Mouse (Mus musculus): ENCODE data around the gene Smoc1.

Gene Smoc1

GRCm38 (mm10) chr12:81026277-81026994 is at the start of gene Smoc1:
TSS of gene Smoc1 (plus strand) at chr12:81026808.
- DNase-seq = peak; percentile 2 to 59

GRCm38 (mm10) chr12:80982326-80982725 is 44.3 kb upstream of the Smoc1 start:
- peak; percentile 46 to 83 for DNase-seq

- DNase-seq = no peak
These were observed 42.9 kb upstream of the Smoc1 start for GRCm38 (mm10) chr12:80983695-80984094.

- no peak for DNase-seq
These were observed 40.0 kb upstream of the Smoc1 start for GRCm38 (mm10) chr12:80986628-80987027.

GRCm38 (mm10) chr12:80988286-80988685 is 38.3 kb upstream of the Smoc1 start:
- DNase-seq = no peak

GRCm38 (mm10) chr12:80990901-80991445 is 35.6 kb upstream of the Smoc1 start:
- no peak for DNase-seq

- DNase-seq = no peak
These were observed 34.8 kb upstream of the Smoc1 start for GRCm38 (mm10) chr12:80991806-80992205.

- no peak for DNase-seq
These were observed 34.0 kb upstream of the Smoc1 start for GRCm38 (mm10) chr12:80992540-80993122.

GRCm38 (mm10) chr12:80993773-80994172 is 32.8 kb upstream of the Smoc1 start:
- DNase-seq = no peak

GRCm38 (mm10) chr12:80995326-80995725 is 31.3 kb upstream of the Smoc1 start:
- DNase-seq = no peak

GRCm38 (mm10) chr12:80997652-80998051 is 29.0 kb upstream of the Smoc1 start:
- no peak for DNase-seq

- no peak for DNase-seq
These were observed 27.9 kb upstream of the Smoc1 start for GRCm38 (mm10) chr12:80998528-80999221.

GRCm38 (mm10) chr12:81000924-81001323 is 25.7 kb upstream of the Smoc1 start:
- DNase-seq = no peak

GRCm38 (mm10) chr12:81002841-81003635 is 23.6 kb upstream of the Smoc1 start:
- no peak for DNase-seq

GRCm38 (mm10) chr12:81009813-81010212 is 16.8 kb upstream of the Smoc1 start:
- no peak for DNase-seq

- DNase-seq = no peak
These were observed 14.6 kb upstream of the Smoc1 start for GRCm38 (mm10) chr12:81011994-81012393.

GRCm38 (mm10) chr12:81013496-81013895 is 13.1 kb upstream of the Smoc1 start:
- no peak for DNase-seq

- DNase-seq = no peak
These were observed 9.0 kb upstream of the Smoc1 start for GRCm38 (mm10) chr12:81017624-81018023.

- no peak for DNase-seq
These were observed 7.9 kb upstream of the Smoc1 start for GRCm38 (mm10) chr12:81018516-81019279.

- DNase-seq = no peak
These were observed 7.2 kb upstream of the Smoc1 start for GRCm38 (mm10) chr12:81019280-81019935.

GRCm38 (mm10) chr12:81024407-81024806 is 2.2 kb upstream of the Smoc1 start:
- DNase-seq = no peak
